In the genomic region with DNA sequence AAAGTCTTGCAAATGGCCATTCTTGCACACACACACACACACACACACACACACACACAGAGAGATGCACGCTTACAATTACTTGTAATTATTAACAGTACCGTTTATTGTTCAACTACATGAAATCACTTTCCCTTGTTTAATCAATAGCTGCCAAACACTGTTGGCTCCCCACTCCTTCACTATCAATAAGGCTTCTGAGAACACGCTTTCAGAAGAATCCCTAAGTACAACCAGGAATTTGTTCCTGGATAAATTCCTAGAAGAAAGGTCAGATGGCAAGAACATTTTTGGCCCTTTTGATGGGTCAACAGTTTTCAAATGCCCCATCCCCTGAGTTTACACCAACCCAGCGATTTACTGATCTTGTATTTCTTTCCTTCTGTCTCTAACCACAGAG, we compare ENCODE assay signal across 23 mouse cellular contexts.
"Had no signal": no experiment of that assay in that cellular context is flagged by ENCODE, and none has a peak within 500 bp of the region (broad histone marks: within the 10 kb centered on the region; RNA-seq: fewer than 3 reads in every experiment).

No protein-coding gene starts in this region.

- H3K4me3 ChIP-seq: forebrain, embryonic 15.5 days; heart, adult 2 months; heart, embryonic 13.5 days; heart, embryonic 15.5 days; hindbrain, embryonic 13.5 days; hindbrain, embryonic 15.5 days; limb, embryonic 13.5 days; limb, embryonic 15.5 days; liver, embryonic 13.5 days had no signal

- H3K4me2 ChIP-seq: forebrain, embryonic 15.5 days; heart, embryonic 11.5 days; heart, embryonic 13.5 days; heart, embryonic 15.5 days; hindbrain, embryonic 13.5 days; hindbrain, embryonic 15.5 days; limb, embryonic 13.5 days; limb, embryonic 15.5 days; liver, embryonic 13.5 days had no signal

- ATAC-seq: forebrain, embryonic 15.5 days; forebrain, postnatal 0 days; hindbrain, postnatal 0 days; intestine, embryonic 16.5 days had no signal

- DNase-seq: forebrain, postnatal 0 days; gastrocnemius, postnatal 14 days; gastrocnemius, postnatal 36 days; heart, adult 2 months; heart, postnatal 14 days; heart, postnatal 36 days; kidney, adult 11 months; kidney, postnatal 25 days; layer of hippocampus, adult 9-11 months; layer of hippocampus, postnatal 36 days; left cerebral cortex, postnatal 4 days; liver, embryonic 13.5 days had no signal

- H3K27me3 ChIP-seq: forebrain, embryonic 15.5 days; heart, embryonic 13.5 days; heart, embryonic 15.5 days; hindbrain, embryonic 13.5 days; hindbrain, embryonic 15.5 days; limb, embryonic 13.5 days; limb, embryonic 15.5 days; liver, embryonic 13.5 days had no signal

- H3K4me1 ChIP-seq: forebrain, embryonic 15.5 days; liver, embryonic 13.5 days had no signal

- H3K27ac ChIP-seq: forebrain, embryonic 15.5 days; heart, adult 2 months; heart, embryonic 13.5 days; heart, embryonic 15.5 days; hindbrain, embryonic 13.5 days; hindbrain, embryonic 15.5 days; hindbrain, postnatal 0 days; kidney, postnatal 0 days; limb, embryonic 13.5 days; limb, embryonic 15.5 days; liver, embryonic 13.5 days had no signal

- H3K9me3 ChIP-seq: forebrain, embryonic 15.5 days; heart, embryonic 15.5 days; hindbrain, embryonic 15.5 days; limb, embryonic 13.5 days; limb, embryonic 15.5 days; liver, embryonic 13.5 days had no signal

- H3K36me3 ChIP-seq: forebrain, embryonic 15.5 days; heart, embryonic 13.5 days; heart, embryonic 15.5 days; hindbrain, embryonic 13.5 days; hindbrain, embryonic 15.5 days; limb, embryonic 13.5 days; limb, embryonic 15.5 days; liver, embryonic 13.5 days had no signal

- H3K9ac ChIP-seq: forebrain, embryonic 15.5 days; forebrain, postnatal 0 days; heart, embryonic 13.5 days; heart, embryonic 15.5 days; hindbrain, embryonic 13.5 days; hindbrain, embryonic 15.5 days; limb, embryonic 13.5 days; limb, embryonic 15.5 days; liver, embryonic 13.5 days had no signal
